ENCODE assay signal across 8 mouse cellular contexts in the genomic region with DNA sequence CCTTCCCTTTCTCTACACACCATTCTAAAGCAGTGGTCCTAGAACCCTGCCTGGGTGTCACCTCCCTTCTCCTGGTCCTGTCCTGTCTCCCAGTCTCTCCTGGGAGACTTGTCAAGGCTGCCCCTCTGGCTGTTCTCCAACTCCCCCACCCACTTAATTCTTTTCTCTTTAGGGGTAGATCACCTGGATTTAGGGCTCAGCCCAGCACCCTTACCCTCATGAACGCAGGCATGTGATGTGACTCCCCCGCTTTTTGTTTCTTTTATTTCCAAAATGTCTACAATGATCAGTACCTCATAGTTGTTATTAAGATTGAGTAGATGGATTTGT. TPM values are rescaled to one million over a fixed set of nuclear protein-coding genes. Genes with fewer than 3 reads are reported as not detected.
DNase-seq lines count a peak whose midpoint lies in the region; ATAC-seq and TF ChIP-seq lines count a peak whose summit lies in the region.

No protein-coding gene starts in this region.

- ATAC-seq in heart, embryonic 15.5 days (replicated peaks; ENCODE audit: insufficient number of reproducible peaks, insufficient read depth, low FRiP score, low read depth): no peak
- ATAC-seq in liver, postnatal 0 days: no peak

- TF ChIP-seq POLR2A in cerebellum, adult 2 months (IDR thresholded peaks at IDR 0.05; ENCODE audit: borderline replicate concordance, insufficient read depth, low read length): no peak

- H3K4me2 ChIP-seq in heart, embryonic 15.5 days: peak overlapping the region; percentile 94
- peak overlapping the region; percentile 88 for H3K4me2 ChIP-seq in liver, postnatal 0 days (ENCODE audit: low read depth, low read length)

- H3K4me1 ChIP-seq in heart, embryonic 15.5 days (replicated peaks): peaks cover 67% of the 10 kb centered on the region
- peaks cover 51% of the 10 kb centered on the region for H3K4me1 ChIP-seq in brown adipose tissue, adult 24 weeks (ENCODE audit: control insufficient read depth, insufficient read depth, insufficient read length, low read length)
- peaks cover 75% of the 10 kb centered on the region for H3K4me1 ChIP-seq in hindbrain, embryonic 10.5 days (replicated peaks)
- peaks cover 59% of the 10 kb centered on the region for H3K4me1 ChIP-seq in liver, postnatal 0 days (ENCODE audit: insufficient read depth)
- H3K4me1 ChIP-seq in cerebellum, adult 2 months (ENCODE audit: control insufficient read depth, insufficient read depth, low read length): peaks cover 7% of the 10 kb centered on the region

- DNase-seq in heart, postnatal 14 days: no peak
- DNase-seq in hindbrain, embryonic 10.5 days (ENCODE audit: low spot score): no peak
- no peak for DNase-seq in liver, postnatal 0 days
- DNase-seq in cerebellum, adult 2 months: no peak
- DNase-seq in frontal cortex, postnatal 25 days (ENCODE audit: low spot score in 2 of 2): no peak
- DNase-seq in retina, embryonic 14.5 days (ENCODE audit: low spot score): no peak

- peak overlapping the region; percentile 66; the same call in 1 of the 2 replicates for H3K9ac ChIP-seq in heart, embryonic 15.5 days
- peak overlapping the region; percentile 92 for H3K9ac ChIP-seq in liver, postnatal 0 days (replicated peaks)

- peak overlapping the region; percentile 62 for H3K4me3 ChIP-seq in heart, embryonic 15.5 days
- H3K4me3 ChIP-seq in brown adipose tissue, adult 24 weeks (ENCODE audit: insufficient read depth, low read depth, low read length): peak overlapping the region; percentile 78
- peak overlapping the region; percentile 61 for H3K4me3 ChIP-seq in hindbrain, embryonic 10.5 days
- H3K4me3 ChIP-seq in liver, postnatal 0 days (ENCODE audit: low read depth, low read length): peak overlapping the region; percentile 67
- H3K4me3 ChIP-seq in cerebellum, adult 2 months (replicated peaks; ENCODE audit: insufficient read depth, low read depth, low read length): no peak overlapping the region

- H3K36me3 ChIP-seq in heart, embryonic 15.5 days: no peaks in the 10 kb centered on the region
- H3K36me3 ChIP-seq in hindbrain, embryonic 10.5 days: no peaks in the 10 kb centered on the region
- no peaks in the 10 kb centered on the region; the same call in 1 of the 2 replicates for H3K36me3 ChIP-seq in liver, postnatal 0 days (replicated peaks; ENCODE audit: insufficient read depth, low read length)

- no peak for TF ChIP-seq CTCF in liver, postnatal 0 days (IDR thresholded peaks at IDR 0.05; ENCODE audit: low read depth)
- no peak for TF ChIP-seq CTCF in cerebellum, adult 2 months (IDR thresholded peaks at IDR 0.05; ENCODE audit: borderline replicate concordance, insufficient read depth, low read depth, low read length)

- peak overlapping the region; percentile 74 for H3K27ac ChIP-seq in heart, embryonic 15.5 days
- H3K27ac ChIP-seq in brown adipose tissue, adult 24 weeks (replicated peaks; ENCODE audit: low read depth, low read length): peak overlapping the region; percentile 87
- peak overlapping the region; percentile 86 for H3K27ac ChIP-seq in hindbrain, embryonic 10.5 days
- peak overlapping the region; percentile 97 for H3K27ac ChIP-seq in liver, postnatal 0 days (ENCODE audit: low read depth)
- H3K27ac ChIP-seq in cerebellum, adult 2 months (ENCODE audit: insufficient read depth, low read length): no peak overlapping the region

- intact Hi-C loops in heart, postnatal 14 days (cut with DNase I): loop anchor here (2.0 kb wide), 1 partner anchor 38 kb away; a partner anchor contains a TSS

- 74% methylated on average over 2 of the region's 2 CpGs for WGBS in heart, embryonic 15.5 days
- WGBS in hindbrain, embryonic 10.5 days: 75% methylated on average over 2 of the region's 2 CpGs
- 60% methylated on average over 2 of the region's 2 CpGs for WGBS in liver, postnatal 0 days (ENCODE audit: insufficient replicate concordance)
- 100% methylated on average over 2 of the region's 2 CpGs for WGBS in cerebellum, adult 2 months

- H3K27me3 ChIP-seq in heart, embryonic 15.5 days: no peaks in the 10 kb centered on the region
- peaks cover 41% of the 10 kb centered on the region for H3K27me3 ChIP-seq in hindbrain, embryonic 10.5 days (ENCODE audit: insufficient read depth, poor library complexity, severe bottlenecking)
- no peaks in the 10 kb centered on the region for H3K27me3 ChIP-seq in liver, postnatal 0 days (ENCODE audit: insufficient read depth, low read length)
- no peaks in the 10 kb centered on the region; the same call in 1 of the 2 replicates for H3K27me3 ChIP-seq in cerebellum, adult 2 months (ENCODE audit: control insufficient read depth, insufficient read depth, low read length)

- TF ChIP-seq EP300 in liver, postnatal 0 days (IDR thresholded peaks at IDR 0.05; ENCODE audit: low read depth): no peak

- no peaks in the 10 kb centered on the region for H3K9me3 ChIP-seq in heart, embryonic 15.5 days (replicated peaks)
- no peaks in the 10 kb centered on the region for H3K9me3 ChIP-seq in hindbrain, embryonic 10.5 days
- no peaks in the 10 kb centered on the region for H3K9me3 ChIP-seq in liver, postnatal 0 days (ENCODE audit: low read length)

RNA-seq across cellular contexts. Expression of a gene that starts 1.8 kb away (rescaled TPM):
- polyA plus RNA-seq in heart, embryonic 15.5 days (2015; fragmentation: Nextera tagmentation; extraction: Ambion mirVana): 42.8 and 56.4 TPM in 2 replicates
- 10 to 100 TPM; 63.4 to 70.7 TPM for total RNA-seq in heart, postnatal 14 days (2021)
- polyA plus RNA-seq in brown adipose tissue, adult 24 weeks (2012; ENCODE audit: insufficient read depth, insufficient read length, missing spikeins): 52.3 and 69.7 TPM in 2 replicates
- 26.8 and 27.1 TPM in 2 replicates for polyA plus RNA-seq in hindbrain, embryonic 10.5 days (2016; fragmentation: Nextera tagmentation; extraction: Ambion mirVana)
- polyA plus RNA-seq in liver, postnatal 0 days (2015; fragmentation: Nextera tagmentation; extraction: Ambion mirVana): 40.5 and 41.1 TPM in 2 replicates
- polyA plus RNA-seq in cerebellum, adult 2 months (2012; rRNA removed): 11.4 and 11.8 TPM in 2 replicates

RNA-seq across cellular contexts. Expression of a gene that starts 29.6 kb away (rescaled TPM):
- polyA plus RNA-seq in heart, embryonic 15.5 days (2015; fragmentation: Nextera tagmentation; extraction: Ambion mirVana): 0.05 and 0.37 TPM in 2 replicates
- total RNA-seq in heart, postnatal 14 days (2021): not detected
- polyA plus RNA-seq in brown adipose tissue, adult 24 weeks (2012; ENCODE audit: insufficient read depth, insufficient read length, missing spikeins): 0.33 TPM in 1 of 2 replicates, not detected in the other
- 0.13 and 0.20 TPM in 2 replicates for polyA plus RNA-seq in hindbrain, embryonic 10.5 days (2016; fragmentation: Nextera tagmentation; extraction: Ambion mirVana)
- polyA plus RNA-seq in liver, postnatal 0 days (2015; fragmentation: Nextera tagmentation; extraction: Ambion mirVana): 1.1 and 1.2 TPM in 2 replicates
- polyA plus RNA-seq in cerebellum, adult 2 months (2012; rRNA removed): 0.06 and 0.10 TPM in 2 replicates

RNA-seq across cellular contexts. Expression of a gene that starts 30.5 kb away (rescaled TPM):
- 0.81 and 2.8 TPM in 2 replicates for polyA plus RNA-seq in heart, embryonic 15.5 days (2015; fragmentation: Nextera tagmentation; extraction: Ambion mirVana)
- 1 to 10 TPM in 1 of 2 experiments, under 1 TPM in 1; 1.00 to 1.1 TPM for total RNA-seq in heart, postnatal 14 days (2021)
- 0.88 and 1.1 TPM in 2 replicates for polyA plus RNA-seq in brown adipose tissue, adult 24 weeks (2012; ENCODE audit: insufficient read depth, insufficient read length, missing spikeins)
- 0.40 and 0.42 TPM in 2 replicates for polyA plus RNA-seq in hindbrain, embryonic 10.5 days (2016; fragmentation: Nextera tagmentation; extraction: Ambion mirVana)
- 0.76 and 1.1 TPM in 2 replicates for polyA plus RNA-seq in liver, postnatal 0 days (2015; fragmentation: Nextera tagmentation; extraction: Ambion mirVana)
- 0.67 and 0.74 TPM in 2 replicates for polyA plus RNA-seq in cerebellum, adult 2 months (2012; rRNA removed)

RNA-seq across cellular contexts. Expression of a gene that starts 37.3 kb away (rescaled TPM):
- 37.8 and 48.4 TPM in 2 replicates for polyA plus RNA-seq in heart, embryonic 15.5 days (2015; fragmentation: Nextera tagmentation; extraction: Ambion mirVana)
- total RNA-seq in heart, postnatal 14 days (2021): 10 to 100 TPM; 34.6 to 36.0 TPM
- 30.9 and 34.5 TPM in 2 replicates for polyA plus RNA-seq in brown adipose tissue, adult 24 weeks (2012; ENCODE audit: insufficient read depth, insufficient read length, missing spikeins)
- 21.0 and 22.7 TPM in 2 replicates for polyA plus RNA-seq in hindbrain, embryonic 10.5 days (2016; fragmentation: Nextera tagmentation; extraction: Ambion mirVana)
- polyA plus RNA-seq in liver, postnatal 0 days (2015; fragmentation: Nextera tagmentation; extraction: Ambion mirVana): 31.8 TPM in 2 replicates
- polyA plus RNA-seq in cerebellum, adult 2 months (2012; rRNA removed): 12.1 and 12.5 TPM in 2 replicates
